Mouse (Mus musculus): ENCODE measurements around the gene Rtn4ip1.
"Not testable (repeated sequence)": the region's sequence is repeated elsewhere in the genome, so short reads cannot be mapped to it uniquely, and the experiment has no call there.

Rtn4ip1 gene

DNA sequence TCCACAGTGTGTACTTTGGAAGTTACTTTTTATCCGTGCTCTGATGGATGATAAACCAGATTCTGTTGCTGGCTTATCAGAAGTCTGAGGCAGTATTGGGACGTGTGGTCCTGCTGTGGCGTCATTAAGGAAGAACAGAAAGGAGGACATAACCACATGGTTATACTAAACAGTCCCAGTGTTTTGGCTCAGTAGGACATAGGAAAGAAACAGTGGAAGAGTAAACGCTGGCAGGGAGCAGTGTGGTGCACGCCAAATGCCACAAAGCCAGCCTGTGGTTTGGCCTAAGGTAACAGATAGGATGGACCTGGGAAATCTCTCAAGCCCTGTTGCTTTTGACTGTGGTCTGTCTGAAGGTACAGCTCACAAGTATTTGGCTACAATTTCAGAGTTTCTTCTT, 27.0 kb downstream of the Rtn4ip1 start:
- DNase-seq (ENCODE audit: low read depth): no peak

- DNase-seq (ENCODE audit: low read depth): no peak
Observed at GRCm38 (mm10) chr10:43939136-43939662, 37.6 kb downstream of the Rtn4ip1 start.

DNA sequence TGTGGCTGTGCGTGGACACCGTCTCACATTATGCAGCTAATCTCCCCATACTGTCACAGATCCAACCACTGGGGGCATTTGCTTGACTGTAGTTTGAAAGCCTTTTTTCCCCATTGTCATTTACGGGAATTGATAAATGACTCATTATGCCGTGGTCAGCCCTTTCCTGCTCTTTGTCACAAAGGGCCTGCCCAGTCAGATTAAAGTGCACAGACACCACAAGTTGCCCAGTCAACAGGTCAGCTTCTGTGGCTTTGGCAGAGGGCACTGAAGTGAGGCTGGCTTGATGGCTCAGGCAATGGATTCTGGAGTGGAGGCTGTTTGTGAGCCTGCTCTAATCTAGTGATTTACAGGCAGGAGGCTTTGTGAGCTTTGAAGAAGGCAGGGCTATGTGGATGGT, 42.1 kb downstream of the Rtn4ip1 start:
- no peak for DNase-seq (ENCODE audit: low read depth)

DNA sequence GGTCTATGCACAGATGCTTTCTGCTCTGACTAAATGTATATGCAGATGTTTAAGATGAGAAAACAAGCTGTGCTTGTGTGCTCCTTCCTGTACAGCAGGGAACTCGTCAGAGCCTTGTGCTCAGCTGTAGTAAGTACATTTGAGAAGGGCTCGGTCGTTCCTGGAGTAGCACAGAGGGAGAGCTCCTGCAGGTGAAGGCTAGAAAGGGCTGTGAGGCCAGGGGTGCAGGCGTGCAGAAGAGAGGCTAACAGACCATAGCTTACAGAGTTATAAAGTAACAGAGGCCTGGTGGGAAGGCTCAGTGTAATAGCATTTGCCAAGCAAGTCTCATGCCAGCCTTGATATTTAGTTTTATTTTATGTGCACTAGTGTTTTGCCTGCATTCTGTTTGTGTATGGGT, 43.8 kb downstream of the Rtn4ip1 start:
- no peak for DNase-seq (ENCODE audit: low read depth)

- DNase-seq (ENCODE audit: low read depth): peak; percentile 74
Observed at GRCm38 (mm10) chr10:43953942-43954341, 52.3 kb downstream of the Rtn4ip1 start.

DNA sequence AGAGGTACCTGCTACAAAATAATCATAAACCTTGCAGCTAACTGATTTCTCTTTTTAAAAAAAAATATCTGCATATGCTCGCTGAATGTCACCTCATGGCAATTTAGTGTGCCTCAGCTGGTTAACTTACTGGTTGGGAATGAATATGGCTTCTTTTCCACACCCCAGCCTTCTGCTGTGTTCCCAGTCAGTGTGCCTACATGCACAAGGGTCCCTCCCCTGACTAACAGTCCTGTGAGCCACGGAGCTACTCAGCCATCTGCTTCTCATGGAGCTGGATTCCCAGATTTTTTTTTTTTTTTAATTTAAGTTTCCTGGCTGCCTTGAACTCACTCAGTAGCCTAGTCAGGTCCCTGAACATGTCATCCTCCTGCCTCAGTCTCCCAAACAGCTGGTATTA, 63.3 kb downstream of the Rtn4ip1 start:
- DNase-seq (ENCODE audit: low read depth): no peak

DNA sequence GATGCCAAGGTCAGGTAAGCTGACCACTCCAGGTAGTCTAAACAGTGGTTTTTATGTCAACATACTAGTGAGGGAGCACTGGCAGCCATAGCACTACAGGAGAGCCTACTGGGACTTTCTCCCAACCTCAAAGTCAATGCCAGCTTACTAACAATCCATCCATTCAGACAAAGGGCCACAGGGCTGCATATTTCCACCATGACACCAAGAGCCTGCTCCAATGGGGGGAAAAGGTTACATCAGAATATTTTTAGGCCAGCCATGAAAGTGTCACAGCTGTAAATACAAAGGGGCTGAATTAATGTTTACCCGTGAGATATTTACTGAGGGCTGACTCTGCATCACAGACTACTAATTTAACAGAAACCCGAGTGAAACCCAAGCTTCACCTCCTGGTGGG, 71.6 kb downstream of the Rtn4ip1 start:
- no peak for DNase-seq (ENCODE audit: low read depth)

DNA sequence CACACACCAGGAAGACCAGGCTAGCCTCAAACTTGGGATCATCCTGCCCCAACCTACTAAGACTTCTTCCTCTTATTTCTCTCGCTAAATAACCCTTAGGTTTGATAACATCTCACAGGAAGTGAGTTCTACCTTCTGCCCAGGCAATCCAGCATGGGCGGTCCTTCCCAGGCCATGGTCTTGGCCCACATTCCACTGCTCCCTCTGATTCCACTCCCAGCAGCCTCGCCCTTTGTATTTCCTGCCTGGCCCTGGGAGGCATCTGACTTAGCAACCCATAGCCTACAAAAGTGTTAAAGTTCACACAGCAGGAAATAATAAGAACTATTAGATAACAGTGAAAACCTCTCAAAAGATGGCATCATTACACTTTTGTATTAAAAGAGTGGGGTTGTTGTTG, 75.7 kb downstream of the Rtn4ip1 start:
- no peak for DNase-seq (ENCODE audit: low read depth)

DNA sequence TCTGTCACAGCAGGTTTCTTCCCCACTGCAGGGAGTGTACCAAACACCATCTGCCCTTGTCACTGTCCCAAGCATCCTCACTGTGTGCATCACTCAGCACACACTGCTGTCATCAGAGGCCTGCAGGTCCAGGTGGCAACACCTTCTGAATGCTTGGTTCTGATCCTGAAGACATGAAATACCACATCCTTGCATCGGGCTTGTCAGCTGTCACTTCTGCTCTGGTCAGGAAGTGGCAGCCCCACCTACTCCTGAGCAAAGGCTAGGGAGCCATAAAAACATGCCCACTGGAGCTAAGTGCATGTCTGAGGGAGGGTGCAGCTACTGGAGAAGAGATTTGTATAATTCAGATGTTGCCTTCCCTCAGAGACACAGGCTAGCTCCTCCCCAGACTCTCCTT, 78.5 kb downstream of the Rtn4ip1 start:
- no peak for DNase-seq (ENCODE audit: low read depth)

DNA sequence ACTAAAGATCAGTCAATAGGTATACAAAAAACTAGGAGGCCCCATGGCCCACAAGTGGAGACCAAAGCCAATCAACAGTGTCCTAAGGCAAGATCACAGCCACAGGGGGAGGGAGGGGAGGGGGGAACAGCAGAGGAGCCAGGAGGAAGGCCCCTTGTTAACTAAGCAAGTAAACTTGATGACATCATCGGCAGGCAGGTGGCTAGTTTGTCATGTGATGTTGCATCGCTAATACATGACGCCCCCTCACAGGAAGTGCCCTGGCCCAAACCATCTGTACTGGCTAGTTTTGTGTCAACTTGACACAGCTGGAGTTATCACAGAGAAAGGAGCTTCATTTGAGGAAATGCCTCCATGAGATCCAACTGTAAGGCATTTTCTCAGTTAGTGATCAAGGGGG, 79.1 kb downstream of the Rtn4ip1 start:
- not testable (repeated sequence) for DNase-seq (ENCODE audit: low read depth)

GRCm38 (mm10) chr10:43982470-43982869, 80.9 kb downstream of the Rtn4ip1 start:
- DNase-seq (ENCODE audit: low read depth): no peak

DNA sequence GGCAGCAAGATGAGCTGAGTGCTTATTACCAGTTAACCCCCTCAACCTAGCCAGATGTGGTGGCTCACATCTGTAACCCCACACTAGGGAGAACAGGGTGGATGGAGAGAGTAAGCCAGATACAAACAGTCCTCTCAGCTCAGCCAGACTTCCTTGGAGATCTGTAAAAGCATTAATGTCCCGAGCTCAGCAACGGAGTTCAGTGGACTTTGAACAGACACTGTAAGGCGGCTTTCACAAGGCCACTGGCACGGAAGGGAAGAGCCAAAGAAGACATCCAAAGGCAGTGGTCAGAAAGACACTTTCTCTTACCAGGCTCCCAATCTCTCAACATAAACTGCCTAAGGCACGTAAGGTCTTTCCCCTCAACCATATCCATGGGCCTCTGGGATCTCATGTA, 81.6 kb downstream of the Rtn4ip1 start:
- DNase-seq (ENCODE audit: low read depth): no peak

GRCm38 (mm10) chr10:43983866-43984265, 82.3 kb downstream of the Rtn4ip1 start:
- no peak for DNase-seq (ENCODE audit: low read depth)

GRCm38 (mm10) chr10:43991268-43991667, 89.7 kb downstream of the Rtn4ip1 start:
- DNase-seq (ENCODE audit: low read depth): no peak

GRCm38 (mm10) chr10:43992506-43992905, 90.9 kb downstream of the Rtn4ip1 start:
- no peak for DNase-seq (ENCODE audit: low read depth)

- no peak for DNase-seq (ENCODE audit: low read depth)
Observed at GRCm38 (mm10) chr10:43993198-43993597, 91.6 kb downstream of the Rtn4ip1 start.

GRCm38 (mm10) chr10:43995858-43996650, 94.4 kb downstream of the Rtn4ip1 start:
- DNase-seq (ENCODE audit: low read depth): no peak

DNA sequence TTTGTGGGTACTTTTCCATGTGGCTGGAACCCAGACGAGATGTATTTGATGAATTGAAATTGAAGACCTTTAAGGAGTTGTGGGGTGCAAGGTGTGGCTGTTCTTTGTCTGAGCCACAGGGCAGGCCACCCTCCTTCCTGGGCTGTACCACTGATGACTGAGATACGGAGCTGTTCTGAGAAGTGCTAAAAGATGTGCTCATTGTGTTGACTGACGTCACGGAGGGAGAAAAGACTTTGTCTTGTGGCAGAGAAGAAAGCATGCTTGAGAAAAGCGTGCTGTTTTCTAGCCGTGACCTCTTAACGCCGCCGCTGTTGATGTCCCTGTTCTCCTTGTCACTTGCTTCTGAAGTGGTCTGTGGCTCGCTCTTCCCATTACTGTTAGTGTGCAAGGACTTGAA, 95.7 kb downstream of the Rtn4ip1 start:
- no peak for DNase-seq (ENCODE audit: low read depth)

GRCm38 (mm10) chr10:43998023-43998422, 96.4 kb downstream of the Rtn4ip1 start:
- DNase-seq (ENCODE audit: low read depth): no peak

- no peak for DNase-seq (ENCODE audit: low read depth)
Observed at GRCm38 (mm10) chr10:43998503-43999082, 97.0 kb downstream of the Rtn4ip1 start.

DNA sequence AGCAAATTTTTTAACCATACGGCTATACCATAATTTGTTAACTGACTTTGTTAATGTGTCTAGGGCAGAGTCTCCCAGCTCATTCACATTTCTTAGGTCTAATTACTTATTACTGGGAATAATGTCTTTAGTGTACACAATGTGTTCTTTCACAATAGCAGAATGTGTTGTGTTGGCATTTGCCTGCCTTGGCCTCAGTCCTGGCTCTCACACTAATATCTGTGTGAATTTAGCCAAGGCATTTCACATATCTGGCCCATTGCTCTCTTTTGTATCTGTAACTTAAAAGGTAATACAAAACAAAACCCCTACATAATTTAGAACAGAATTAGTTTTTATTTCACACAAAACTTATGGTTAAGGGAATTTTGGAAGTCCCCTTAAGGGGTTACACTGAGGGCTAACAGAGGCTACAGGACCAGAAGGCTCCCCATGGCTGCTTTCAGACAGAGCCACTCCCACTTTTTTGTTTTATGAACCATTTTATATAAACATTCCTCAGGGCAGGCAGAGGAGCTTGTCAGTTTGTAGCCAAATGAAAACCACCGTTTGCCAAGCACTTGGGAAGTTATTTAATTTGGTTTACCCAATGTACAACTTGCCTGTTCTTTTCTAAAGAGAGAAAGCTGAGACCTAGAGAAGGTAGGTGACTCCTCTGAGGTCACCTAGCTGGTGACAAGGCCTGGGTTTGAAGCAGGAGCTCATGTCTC, 98.7 kb downstream of the Rtn4ip1 start:
- DNase-seq (ENCODE audit: low read depth): no peak

- no peak for DNase-seq (ENCODE audit: low read depth)
Observed at GRCm38 (mm10) chr10:44002004-44002940, 100.7 kb downstream of the Rtn4ip1 start.
